Mouse (Mus musculus) MEL (cell line): ENCODE data around the gene Mrps35.

Experiments
- CTCF ChIP-seq, 3 experiments: IDR thresholded peaks in 2 of 3; conservative IDR thresholded peaks in 1 of 3; 2 replicates each; pipeline ENCODE4 v1.5.1; 2011 to 2012; ENCODE audit warnings: low read length in 3 of 3, low read depth in 2 of 3, mild to moderate bottlenecking in 2 of 3, improper control_type of control experiment in 1 of 3, inconsistent platforms in 1 of 3, mixed read lengths in 1 of 3, moderate library complexity in 1 of 3; ENCODE audit not compliant: control insufficient read depth in 1 of 3, insufficient read depth in 1 of 3, poor library complexity in 1 of 3, severe bottlenecking in 1 of 3
- EP300 ChIP-seq, 2 experiments: IDR thresholded peaks; 2 replicates each; pipeline ENCODE4 v1.6.1; 2011; ENCODE audit warnings: improper control_type of control experiment in 2 of 2, low read length in 2 of 2, low read depth in 1 of 2, mild to moderate bottlenecking in 1 of 2
- GATA1 ChIP-seq: IDR thresholded peaks from 2 replicates; pipeline ENCODE4 v1.6.1; 2011; ENCODE audit warnings: low read depth, low read length, improper control_type of control experiment
- HCFC1 ChIP-seq: IDR thresholded peaks from 2 replicates; pipeline ENCODE4 v1.6.1; 2012; ENCODE audit warnings: low read depth, mild to moderate bottlenecking, inconsistent platforms, low read length, improper control_type of control experiment, moderate library complexity
- TCF12 ChIP-seq: IDR thresholded peaks from 2 replicates; pipeline ENCODE4 v1.6.1; 2014; ENCODE audit warnings: low read depth, mild to moderate bottlenecking, inconsistent platforms, low read length, improper control_type of control experiment, moderate library complexity
- UBTF ChIP-seq: IDR thresholded peaks from 2 replicates; pipeline ENCODE4 v1.6.1; 2012; ENCODE audit warnings: low read depth, mild to moderate bottlenecking, inconsistent platforms, low read length, improper control_type of control experiment, moderate library complexity, borderline replicate concordance; ENCODE audit not compliant: insufficient read depth

DNA sequence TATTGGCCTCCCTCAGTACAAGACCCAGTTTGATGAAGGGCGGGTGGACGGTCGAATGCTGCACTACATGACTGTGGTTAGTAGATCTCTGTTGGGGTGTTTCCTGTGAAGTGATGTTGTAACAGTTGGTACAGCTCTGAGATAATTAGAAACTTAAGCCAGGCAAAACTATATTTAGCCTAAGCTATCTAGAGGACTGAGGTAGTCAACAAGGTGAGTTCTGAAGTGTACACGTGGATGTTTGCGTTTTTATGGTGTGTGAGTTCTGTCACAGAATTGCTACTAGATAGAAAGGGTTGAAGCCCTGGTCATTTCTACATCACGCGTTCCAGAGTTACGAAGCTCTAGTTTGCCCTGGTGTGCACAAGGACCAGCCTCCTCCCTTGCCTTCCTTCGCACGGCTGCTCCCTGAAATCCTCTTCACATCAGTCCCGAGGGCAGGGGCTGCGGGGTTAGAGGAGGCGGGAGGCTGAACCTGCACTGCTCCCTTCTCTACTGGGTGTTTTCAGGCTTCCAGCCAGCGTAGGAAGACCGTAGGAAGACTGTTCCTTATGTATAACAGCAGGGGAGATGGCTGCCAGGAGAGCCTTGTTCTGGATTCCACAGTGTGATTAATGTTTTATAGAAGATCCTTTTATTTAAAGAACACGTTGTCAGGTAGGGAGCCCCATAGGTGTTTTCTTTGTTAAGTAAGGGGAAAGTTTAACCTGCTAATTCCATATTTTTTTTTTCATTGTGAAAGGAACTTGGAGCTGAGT, 20.0 kb upstream of the Mrps35 start:
- TF ChIP-seq HCFC1 (no peak), TCF12 (no peak), CTCF (IDR thresholded peaks at IDR 0.05 in 2 of 3, conservative IDR thresholded peaks at IDR 0.05 in 1 of 3; ENCODE audit: control insufficient read depth in 1 of 3, insufficient read depth in 1 of 3, low read depth in 2 of 3, low read length in 3 of 3, poor library complexity in 1 of 3, severe bottlenecking in 1 of 3) (no peak), EP300 (IDR thresholded peaks at IDR 0.05; ENCODE audit: low read depth in 1 of 2, low read length in 2 of 2) (no peak), GATA1 (no peak), UBTF (no peak)
